Mouse (Mus musculus): ENCODE data around the gene Abcc8. TPM values are rescaled to one million over a fixed set of nuclear protein-coding genes. Genes with fewer than 3 reads are reported as not detected.
A peak's percentile ranks its signal among the peaks of the same experiment; 100 is the strongest.
"Not testable (repeated sequence)": the region's sequence is repeated elsewhere in the genome, so short reads cannot be mapped to it uniquely, and the experiment has no call there.

Gene Abcc8
- polyA plus RNA-seq, 1 experiment from 2014 or later, result 0.74 TPM

DNA sequence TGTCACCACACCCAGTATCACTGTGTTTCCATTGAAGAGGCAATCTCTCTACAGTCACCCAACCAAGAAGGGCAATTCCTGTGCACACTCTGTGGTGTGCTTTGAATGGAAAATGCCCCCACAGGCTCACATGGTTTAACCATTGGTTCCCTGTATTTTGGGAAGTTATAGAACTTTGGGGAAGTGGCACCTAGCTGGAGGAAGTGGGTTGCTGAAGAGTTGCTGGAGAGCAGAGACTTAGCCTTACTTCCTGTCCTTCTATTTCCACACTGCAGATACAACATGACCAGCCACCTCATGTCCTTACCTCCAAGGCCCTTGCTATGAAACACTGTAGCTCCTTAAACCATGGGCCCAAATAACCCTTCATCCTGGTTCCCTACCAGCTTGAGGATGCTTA lies 4.4 kb upstream of the Abcc8 start:
- H3K36me3 ChIP-seq, result no peaks in the 10 kb centered on the region
- no peak overlapping the region for H3K4me3 ChIP-seq
- H3K27me3 ChIP-seq (ENCODE audit: low read depth, poor library complexity, severe bottlenecking), result peaks cover 40% of the 10 kb centered on the region
- no peak overlapping the region for H3K27ac ChIP-seq
- no peak for DNase-seq (ENCODE audit: low spot score)
- H3K4me1 ChIP-seq, result peaks cover 10% of the 10 kb centered on the region
- no peaks in the 10 kb centered on the region for H3K9me3 ChIP-seq (replicated peaks)

DNA sequence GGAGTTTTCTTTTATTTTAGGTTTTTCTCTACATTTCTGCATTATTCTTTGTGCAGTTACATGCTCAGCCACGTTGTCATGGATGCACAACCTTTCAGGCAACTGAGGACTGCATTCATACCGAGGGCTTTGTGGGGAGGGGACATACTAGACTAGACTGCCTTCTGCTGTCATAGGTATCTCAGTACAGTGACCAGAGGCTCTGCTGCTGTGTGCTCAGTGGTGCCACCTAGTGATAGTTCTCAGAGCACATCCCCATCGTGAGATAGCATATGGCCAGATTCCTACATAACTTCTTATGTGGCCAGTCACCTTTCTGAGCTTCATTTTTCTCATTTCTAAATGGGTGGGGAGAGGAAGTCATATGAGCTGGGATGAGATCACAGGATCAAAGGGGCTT lies 1.8 kb upstream of the Abcc8 start:
- Histone ChIP-seq H3K36me3 (no peaks in the 10 kb centered on the region), H3K4me3 (no peak overlapping the region), H3K27ac (no peak overlapping the region), H3K4me1 (peaks cover 13% of the 10 kb centered on the region), H3K27me3 (ENCODE audit: low read depth, poor library complexity, severe bottlenecking) (peaks cover 64% of the 10 kb centered on the region), H3K9me3 (replicated peaks) (no peaks in the 10 kb centered on the region)
- peak; percentile 48 for DNase-seq (ENCODE audit: low spot score)
- 4% methylated on average over 3 of the region's 3 CpGs for WGBS

- H3K9me3 ChIP-seq (replicated peaks); H3K4me1 ChIP-seq; H3K4me3 ChIP-seq; H3K27ac ChIP-seq; H3K27me3 ChIP-seq (ENCODE audit: low read depth, poor library complexity, severe bottlenecking); H3K36me3 ChIP-seq; DNase-seq (ENCODE audit: low spot score): not testable (repeated sequence)
- 88% methylated on average over 1 of the region's 1 CpGs for whole genome bisulfite sequencing
These were observed 10.9 kb downstream of the Abcc8 start for GRCm38 (mm10) chr7:46168980-46169379.

GRCm38 (mm10) chr7:46168402-46168801 lies 11.4 kb downstream of the Abcc8 start:
- H3K36me3 ChIP-seq, result no peaks in the 10 kb centered on the region
- WGBS, result 91% methylated on average over 6 of the region's 6 CpGs
- no peak overlapping the region for H3K4me3 ChIP-seq
- no peaks in the 10 kb centered on the region for H3K9me3 ChIP-seq (replicated peaks)
- no peak for DNase-seq (ENCODE audit: low spot score)
- H3K27ac ChIP-seq, result no peak overlapping the region
- H3K27me3 ChIP-seq (ENCODE audit: low read depth, poor library complexity, severe bottlenecking), result no peaks in the 10 kb centered on the region
- no peaks in the 10 kb centered on the region for H3K4me1 ChIP-seq

- H3K27ac ChIP-seq, result no peak overlapping the region
- no peaks in the 10 kb centered on the region for H3K36me3 ChIP-seq
- no peaks in the 10 kb centered on the region for H3K27me3 ChIP-seq (ENCODE audit: low read depth, poor library complexity, severe bottlenecking)
- no peaks in the 10 kb centered on the region for H3K4me1 ChIP-seq
- no peaks in the 10 kb centered on the region for H3K9me3 ChIP-seq (replicated peaks)
- no peak for DNase-seq (ENCODE audit: low spot score)
- no peak overlapping the region for H3K4me3 ChIP-seq
- 94% methylated on average over 7 of the region's 7 CpGs for WGBS
These were observed 11.9 kb downstream of the Abcc8 start for GRCm38 (mm10) chr7:46167901-46168300.

DNA sequence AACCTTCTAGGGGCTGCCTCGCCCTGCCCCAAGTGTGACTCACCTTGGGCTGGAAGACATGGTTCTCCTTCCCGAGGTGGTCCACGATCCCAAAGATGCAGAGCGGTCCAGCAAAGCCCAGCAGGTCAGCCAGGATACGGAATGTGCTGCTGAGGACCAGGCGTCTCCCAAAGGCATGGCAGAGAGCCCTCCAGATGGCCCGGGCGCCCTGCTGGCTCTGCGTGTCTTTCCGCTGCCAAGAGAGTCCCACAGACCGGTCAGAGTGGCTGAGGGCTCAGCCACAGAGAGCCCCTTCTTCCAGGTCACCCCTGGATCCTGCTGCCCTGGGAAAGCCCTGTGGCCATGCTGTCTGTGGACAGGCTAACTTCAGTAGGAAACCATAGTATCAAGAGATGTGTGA lies 14.0 kb downstream of the Abcc8 start:
- no peaks in the 10 kb centered on the region for H3K9me3 ChIP-seq (replicated peaks)
- no peak overlapping the region for H3K4me3 ChIP-seq
- no peak overlapping the region for H3K27ac ChIP-seq
- no peak for DNase-seq (ENCODE audit: low spot score)
- no peaks in the 10 kb centered on the region for H3K4me1 ChIP-seq
- H3K27me3 ChIP-seq (ENCODE audit: low read depth, poor library complexity, severe bottlenecking), result no peaks in the 10 kb centered on the region
- 95% methylated on average over 11 of the region's 11 CpGs for WGBS
- no peaks in the 10 kb centered on the region for H3K36me3 ChIP-seq

DNA sequence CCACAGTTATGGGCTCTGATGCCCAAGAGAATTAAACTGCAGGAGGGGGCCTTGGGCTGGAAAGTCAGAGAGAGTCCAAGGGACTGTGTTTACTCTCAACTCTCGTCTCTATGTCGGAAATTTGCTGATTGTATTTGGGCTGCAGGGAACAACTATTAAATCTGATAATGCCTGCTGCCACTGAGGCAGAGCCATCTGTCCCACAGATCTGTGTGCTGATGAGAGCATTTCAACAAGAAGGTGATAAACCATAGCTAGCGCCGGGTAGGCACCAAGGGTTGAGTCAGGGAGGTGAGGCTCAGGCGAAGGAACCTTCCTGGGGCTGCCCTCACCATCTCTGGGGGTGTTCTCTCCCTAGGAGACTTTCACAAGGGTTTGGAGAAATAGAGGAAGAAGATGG lies 17.1 kb downstream of the Abcc8 start:
- Histone ChIP-seq H3K27me3 (ENCODE audit: low read depth, poor library complexity, severe bottlenecking) (no peaks in the 10 kb centered on the region), H3K9me3 (replicated peaks) (no peaks in the 10 kb centered on the region), H3K4me1 (no peaks in the 10 kb centered on the region), H3K4me3 (no peak overlapping the region), H3K27ac (no peak overlapping the region), H3K36me3 (no peaks in the 10 kb centered on the region)
- 82% methylated on average over 5 of the region's 5 CpGs for WGBS
- DNase-seq (ENCODE audit: low spot score), result no peak

DNA sequence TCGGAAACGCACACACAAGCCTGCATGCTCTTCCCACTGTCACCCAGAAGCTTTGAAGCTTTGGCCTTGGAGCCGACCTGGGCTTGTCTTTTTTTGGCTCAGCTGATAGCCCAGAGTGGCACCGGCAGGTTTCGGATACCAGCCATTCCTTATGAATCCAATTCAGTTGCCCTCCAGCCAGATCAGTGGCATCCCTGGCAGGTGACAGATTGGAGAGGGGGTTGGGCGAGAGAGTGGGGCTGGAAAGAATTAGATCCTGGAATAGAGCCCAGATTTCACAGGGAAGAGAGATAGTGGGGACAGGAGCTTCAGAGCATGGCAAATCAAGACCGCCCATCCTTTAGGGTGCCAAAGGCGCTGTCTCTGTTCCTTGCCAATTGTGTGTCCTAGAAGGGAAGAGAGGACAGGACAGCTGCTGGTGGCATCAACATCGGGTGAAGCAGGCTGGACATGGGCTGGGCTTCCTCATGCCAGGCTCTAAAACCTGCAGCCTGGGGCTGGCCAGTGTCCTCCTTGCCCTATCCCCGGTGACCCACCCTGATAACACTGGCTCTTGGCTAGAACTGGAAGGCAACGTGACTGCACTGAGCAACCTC lies 17.6 kb downstream of the Abcc8 start:
- no peak for DNase-seq (ENCODE audit: low spot score)
- no peak overlapping the region for H3K27ac ChIP-seq
- no peak overlapping the region for H3K4me3 ChIP-seq
- H3K27me3 ChIP-seq (ENCODE audit: low read depth, poor library complexity, severe bottlenecking), result no peaks in the 10 kb centered on the region
- no peaks in the 10 kb centered on the region for H3K4me1 ChIP-seq
- 78% methylated on average over 11 of the region's 11 CpGs for WGBS
- H3K9me3 ChIP-seq (replicated peaks), result no peaks in the 10 kb centered on the region
- H3K36me3 ChIP-seq, result no peaks in the 10 kb centered on the region

DNA sequence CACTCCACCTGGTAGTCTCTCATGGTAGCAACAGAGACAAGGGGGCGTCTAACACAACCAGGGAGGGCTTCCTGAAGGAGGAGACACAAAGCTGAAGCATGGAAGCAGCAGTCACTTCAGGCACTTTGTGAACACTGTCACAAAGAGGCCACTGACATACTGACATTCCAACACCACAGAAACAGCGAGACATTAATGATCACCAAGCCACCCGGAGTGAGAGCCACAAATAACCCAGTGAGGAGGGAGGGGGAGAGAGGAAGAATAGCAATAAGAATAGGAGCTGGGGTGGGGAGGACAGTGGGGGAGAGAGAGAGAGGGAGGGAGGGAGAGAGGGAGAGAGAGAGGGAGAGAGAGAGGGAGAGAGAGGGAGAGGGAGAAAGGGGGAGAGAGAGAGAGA lies 18.2 kb downstream of the Abcc8 start:
- 66% methylated on average over 3 of the region's 3 CpGs for WGBS
- no peak for DNase-seq (ENCODE audit: low spot score)
- H3K4me3 ChIP-seq, result no peak overlapping the region
- H3K36me3 ChIP-seq, result no peaks in the 10 kb centered on the region
- H3K27me3 ChIP-seq (ENCODE audit: low read depth, poor library complexity, severe bottlenecking), result no peaks in the 10 kb centered on the region
- no peaks in the 10 kb centered on the region for H3K4me1 ChIP-seq
- no peak overlapping the region for H3K27ac ChIP-seq
- H3K9me3 ChIP-seq (replicated peaks), result no peaks in the 10 kb centered on the region

GRCm38 (mm10) chr7:46157746-46158145 lies 22.1 kb downstream of the Abcc8 start:
- H3K27ac ChIP-seq, result no peak overlapping the region
- H3K27me3 ChIP-seq (ENCODE audit: low read depth, poor library complexity, severe bottlenecking), result no peaks in the 10 kb centered on the region
- no peak overlapping the region for H3K4me3 ChIP-seq
- 85% methylated on average over 7 of the region's 7 CpGs for WGBS
- no peaks in the 10 kb centered on the region for H3K9me3 ChIP-seq (replicated peaks)
- peaks cover 10% of the 10 kb centered on the region for H3K4me1 ChIP-seq
- DNase-seq (ENCODE audit: low spot score), result no peak
- no peaks in the 10 kb centered on the region for H3K36me3 ChIP-seq

- no peak for DNase-seq (ENCODE audit: low spot score)
- H3K36me3 ChIP-seq, result no peaks in the 10 kb centered on the region
- no peak overlapping the region for H3K27ac ChIP-seq
- no peaks in the 10 kb centered on the region for H3K9me3 ChIP-seq (replicated peaks)
- H3K4me3 ChIP-seq, result no peak overlapping the region
- H3K4me1 ChIP-seq, result peaks cover 10% of the 10 kb centered on the region
- H3K27me3 ChIP-seq (ENCODE audit: low read depth, poor library complexity, severe bottlenecking), result no peaks in the 10 kb centered on the region
- 44% methylated on average over 18 of the region's 18 CpGs for WGBS
These were observed 25.0 kb downstream of the Abcc8 start for GRCm38 (mm10) chr7:46154498-46155488.

GRCm38 (mm10) chr7:46152819-46153351 lies 26.9 kb downstream of the Abcc8 start:
- H3K4me3 ChIP-seq, result no peak overlapping the region
- DNase-seq (ENCODE audit: low spot score), result no peak
- H3K27me3 ChIP-seq (ENCODE audit: low read depth, poor library complexity, severe bottlenecking), result no peaks in the 10 kb centered on the region
- H3K4me1 ChIP-seq, result peaks cover 10% of the 10 kb centered on the region
- WGBS, result 77% methylated on average over 9 of the region's 9 CpGs
- H3K27ac ChIP-seq, result no peak overlapping the region
- no peaks in the 10 kb centered on the region for H3K9me3 ChIP-seq (replicated peaks)
- no peaks in the 10 kb centered on the region for H3K36me3 ChIP-seq

DNA sequence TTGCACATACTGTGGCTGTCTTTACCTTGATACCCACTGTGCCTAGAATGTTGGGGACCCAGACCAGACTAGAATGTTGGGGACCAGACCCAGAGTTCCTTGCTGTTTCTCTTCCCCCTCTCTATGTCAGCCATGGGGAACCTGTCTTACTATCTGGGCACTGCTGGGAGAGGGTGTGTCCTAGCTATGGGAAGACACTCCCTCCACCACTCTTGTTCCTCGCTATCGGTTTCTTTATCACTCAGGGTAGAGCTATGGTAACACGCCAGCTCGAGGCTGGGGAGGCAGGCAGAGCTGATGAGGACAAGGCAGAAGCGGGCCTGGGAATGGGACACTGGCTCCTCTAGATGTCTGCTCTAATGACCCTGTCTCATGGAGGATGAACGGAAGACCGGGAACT lies 32.4 kb downstream of the Abcc8 start:
- Histone ChIP-seq H3K36me3 (no peaks in the 10 kb centered on the region), H3K4me1 (peaks cover 8% of the 10 kb centered on the region), H3K27ac (no peak overlapping the region), H3K27me3 (ENCODE audit: low read depth, poor library complexity, severe bottlenecking) (no peaks in the 10 kb centered on the region), H3K4me3 (no peak overlapping the region), H3K9me3 (replicated peaks) (no peaks in the 10 kb centered on the region)
- DNase-seq (ENCODE audit: low spot score), result no peak
- WGBS, result 91% methylated on average over 7 of the region's 7 CpGs
